Mouse (Mus musculus) liver, embryonic 14.5 days (tissue): ENCODE results near the gene Zfp36l2. TPM values are rescaled to one million over a fixed set of nuclear protein-coding genes. Genes with fewer than 3 reads are reported as not detected.

Experiments
- ATAC-seq: fragments of 200-750 bp; cut with Nextera tagmentation; 2 replicates; pipeline ENCODE4 v1.8.0; 2017; ENCODE audit warnings: moderate number of reproducible peaks, mild to moderate bottlenecking, moderate library complexity; ENCODE audit not compliant: insufficient read depth
- DNase-seq, 3 experiments: peaks; one replicate each; pipeline ENCODE4 v3.0.0-alpha.2; 2012 to 2013; ENCODE audit warnings: low read depth in 3 of 3, low spot score in 3 of 3
- H3K27ac ChIP-seq: fragments of 300-500 bp; sonication (generic); 2 replicates; pipeline ENCODE4 v1.5.1; 2014; ENCODE audit warnings: moderate library complexity, mild to moderate bottlenecking, control low read depth, inconsistent platforms
- H3K27me3 ChIP-seq: fragments of 300-500 bp; sonication (generic); 2 replicates; pipeline ENCODE4 v1.6.1; 2014; ENCODE audit warnings: mild to moderate bottlenecking, low read length, moderate library complexity; ENCODE audit not compliant: control insufficient read depth, insufficient read depth
- H3K36me3 ChIP-seq: fragments of 300-500 bp; sonication (generic); replicated peaks from 2 replicates; pipeline ENCODE4 v1.6.1; 2014; ENCODE audit warnings: low read depth; ENCODE audit not compliant: control insufficient read depth, insufficient read depth
- H3K4me1 ChIP-seq, 2 experiments: fragments of 200-500 bp in 1 of 2; fragments of 300-500 bp in 1 of 2; sonication (generic) in 1 of 2; replicated peaks; 2 replicates each; pipeline ENCODE4 v1.6.1; 2012 to 2014; ENCODE audit warnings: antibody characterized with exemption in 1 of 2, inconsistent platforms in 1 of 2, low read length in 1 of 2; ENCODE audit not compliant: control insufficient read depth in 2 of 2, insufficient read depth in 2 of 2
- H3K4me2 ChIP-seq: fragments of 300-500 bp; sonication (generic); 2 replicates; pipeline ENCODE4 v1.6.1; 2014; ENCODE audit warnings: low read depth, mild to moderate bottlenecking, control low read depth, moderate library complexity
- H3K4me3 ChIP-seq, 2 experiments: fragments of 200-500 bp in 1 of 2; fragments of 300-500 bp in 1 of 2; sonication (generic) in 1 of 2; 2 replicates each; pipeline ENCODE4 v1.5.1; 2012 to 2014; ENCODE audit warnings: low read depth in 2 of 2, low read length in 2 of 2, mild to moderate bottlenecking in 2 of 2, control low read depth in 1 of 2, inconsistent platforms in 1 of 2, moderate library complexity in 1 of 2; ENCODE audit not compliant: insufficient read depth in 1 of 2
- H3K9ac ChIP-seq: fragments of 300-500 bp; sonication (generic); replicated peaks from 2 replicates; pipeline ENCODE4 v1.6.1; 2014; ENCODE audit warnings: mild to moderate bottlenecking, control low read depth, moderate library complexity
- H3K9me3 ChIP-seq: fragments of 300-500 bp; sonication (generic); 2 replicates; pipeline ENCODE4 v1.6.1; 2016; ENCODE audit warnings: low read length, mixed read lengths; ENCODE audit not compliant: control insufficient read depth
- CTCF ChIP-seq: IDR thresholded peaks from 2 replicates; pipeline ENCODE4 v1.5.1; 2016; ENCODE audit warnings: antibody characterized with exemption, low read depth, control low read depth
- EP300 ChIP-seq: IDR thresholded peaks from 2 replicates; pipeline ENCODE4 v1.6.1; 2016; ENCODE audit warnings: antibody characterized with exemption, low read depth
- whole genome bisulfite sequencing: fragments of 180-500 bp; shearing (Covaris S2); extraction: QIAGEN DNeasy Blood & Tissue Kit; methylation state at CpG from one replicate; pipeline ENCODE4 v1.1.7; 2014; ENCODE audit not compliant: insufficient replicate concordance; 5-methylcytosine and 5-hydroxymethylcytosine counted together
- polyA plus RNA-seq, 2 experiments: library from polyadenylated mRNA; depleted of rRNA in 1 of 2; stranded (reverse) in 1 of 2; unstranded in 1 of 2; fragments of >200 nt; fragmentation: Nextera tagmentation in 1 of 2; extraction: Ambion mirVana in 1 of 2; gene quantifications; 2 replicates each; pipeline versions ENCODE4 v1.2.1 to v1.2.3; 2012 to 2014

Gene Zfp36l2
- polyA plus RNA-seq, 2 experiments: 9.9 to 22.7 TPM

DNA sequence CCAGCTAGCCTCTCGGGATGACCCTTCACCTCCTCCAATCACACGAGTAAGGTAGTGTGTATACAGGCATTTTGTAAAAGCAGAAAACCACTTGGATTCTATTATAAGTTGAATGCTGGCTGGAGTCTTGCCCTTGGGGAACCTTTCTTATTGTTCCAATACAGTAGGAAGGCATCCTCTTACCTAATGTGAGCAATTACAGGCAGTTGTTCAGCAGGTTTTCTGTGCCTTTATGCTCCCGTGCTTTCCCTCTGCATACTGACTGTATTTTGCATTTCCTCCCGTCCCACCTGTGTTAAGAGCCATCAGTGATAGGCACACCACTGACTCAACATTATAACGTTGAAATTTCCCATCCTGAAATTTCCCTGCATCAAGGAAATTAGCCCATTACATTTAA is 17.2 kb upstream of the Zfp36l2 start:
- 0 out of 4 replicates have a peak, but pooled peaks cover 0 to 2% of the 10 kb centered on the region in 2 experiments for H3K4me1 ChIP-seq
- H3K27ac ChIP-seq: no peak overlapping the region
- 68% methylated on average over 5 of the region's 5 CpGs for WGBS
- H3K36me3 ChIP-seq: no peaks in the 10 kb centered on the region
- ATAC-seq (no peak), DNase-seq (no peak)
- H3K9ac ChIP-seq: no peak overlapping the region
- H3K27me3 ChIP-seq: no peaks in the 10 kb centered on the region
- H3K4me3 ChIP-seq: no peak overlapping the region
- H3K4me2 ChIP-seq: no peak overlapping the region
- TF ChIP-seq CTCF (no peak), EP300 (no peak)
- no peaks in the 10 kb centered on the region for H3K9me3 ChIP-seq

- ATAC-seq: no peak
Observed at GRCm38 (mm10) chr17:84203340-84203739, 15.6 kb upstream of the Zfp36l2 start.

GRCm38 (mm10) chr17:84201183-84201582 is 13.4 kb upstream of the Zfp36l2 start:
- H3K4me1 ChIP-seq: peaks cover 0 to 4% of the 10 kb centered on the region in 2 experiments; a peak in 1 of 4 replicates
- H3K27me3 ChIP-seq: no peaks in the 10 kb centered on the region
- no peak overlapping the region for H3K4me3 ChIP-seq
- DNase-seq (no peak), ATAC-seq (no peak)
- H3K9me3 ChIP-seq: no peaks in the 10 kb centered on the region
- H3K27ac ChIP-seq: no peak overlapping the region
- H3K36me3 ChIP-seq: no peaks in the 10 kb centered on the region
- no peak overlapping the region for H3K9ac ChIP-seq
- TF ChIP-seq CTCF: no peak
- TF ChIP-seq EP300: no peak
- H3K4me2 ChIP-seq: no peak overlapping the region
- WGBS: 65% methylated on average over 5 of the region's 5 CpGs

More at GRCm38 (mm10) chr17:84203340-84203739, 15.6 kb upstream of the Zfp36l2 start:
- no peaks in the 10 kb centered on the region for H3K9me3 ChIP-seq
- no peaks in the 10 kb centered on the region for H3K36me3 ChIP-seq
- 82% methylated on average over 7 of the region's 7 CpGs for WGBS
- no peaks in the 10 kb centered on the region for H3K27me3 ChIP-seq
- peaks cover 0 to 2% of the 10 kb centered on the region in 2 experiments; a peak in 1 of 4 replicates for H3K4me1 ChIP-seq
- no peak for DNase-seq
- no peak overlapping the region for H3K4me3 ChIP-seq
- no peak overlapping the region for H3K9ac ChIP-seq
- no peak overlapping the region for H3K4me2 ChIP-seq
- no peak for TF ChIP-seq EP300
- TF ChIP-seq CTCF: no peak
- no peak overlapping the region for H3K27ac ChIP-seq

- Histone ChIP-seq H3K9ac (no peak overlapping the region), H3K9me3 (no peaks in the 10 kb centered on the region), H3K4me2 (no peak overlapping the region), H3K27me3 (no peaks in the 10 kb centered on the region), H3K27ac (no peak overlapping the region), H3K4me3 (no peak overlapping the region), H3K4me1 (peaks cover 0 to 5% of the 10 kb centered on the region in 2 experiments; a peak in 1 of 4 replicates), H3K36me3 (no peaks in the 10 kb centered on the region)
- no peak for ATAC-seq
- TF ChIP-seq EP300: no peak
- TF ChIP-seq CTCF: no peak
- 65% methylated on average over 4 of the region's 4 CpGs for WGBS
- DNase-seq: no peak
Observed at GRCm38 (mm10) chr17:84197912-84198344, 10.2 kb upstream of the Zfp36l2 start.

- TF ChIP-seq EP300 (no peak), CTCF (no peak)
- H3K4me3 ChIP-seq: no peak overlapping the region
- peaks cover 0 to 5% of the 10 kb centered on the region in 2 experiments; a peak in 1 of 4 replicates for H3K4me1 ChIP-seq
- no peaks in the 10 kb centered on the region; the same call in 1 of the 2 replicates for H3K36me3 ChIP-seq
- H3K9me3 ChIP-seq: no peaks in the 10 kb centered on the region
- DNase-seq (no peak), ATAC-seq (no peak)
- H3K27ac ChIP-seq: no peak overlapping the region
- H3K4me2 ChIP-seq: no peak overlapping the region
- no peaks in the 10 kb centered on the region for H3K27me3 ChIP-seq
- no peak overlapping the region for H3K9ac ChIP-seq
Observed at GRCm38 (mm10) chr17:84196329-84196728, 8.6 kb upstream of the Zfp36l2 start.
